Mouse (Mus musculus) heart, adult 2 months (tissue): Measurements from ENCODE around the gene Katnal1.

Experiments
- CTCF ChIP-seq: fragments of 200-600 bp; IDR thresholded peaks from 2 replicates; pipeline ENCODE4 v1.8.1; 2022; ENCODE audit warnings: antibody characterized with exemption, mild to moderate bottlenecking, moderate library complexity
- POLR2A ChIP-seq: fragments of 200-500 bp; IDR thresholded peaks from 2 replicates; pipeline ENCODE4 v1.6.1; 2011; ENCODE audit warnings: mild to moderate bottlenecking, low read depth, low read length, control low read depth; ENCODE audit not compliant: insufficient read depth

GRCm38 (mm10) chr5:148936516-148936951 lies 7.4 kb upstream of the Katnal1 start:
- TF ChIP-seq POLR2A (no peak), CTCF (no peak)
